Mouse (Mus musculus) hindbrain, embryonic 12.5 days (tissue): Measurements from ENCODE around the gene Fam173a. TPM values are rescaled to one million over a fixed set of nuclear protein-coding genes. Genes with fewer than 3 reads are reported as not detected.
"Not testable (repeated sequence)": the region's sequence is repeated elsewhere in the genome, so short reads cannot be mapped to it uniquely, and the experiment has no call there.

ENCODE experiments used
- ATAC-seq: fragments of 200-750 bp; cut with Nextera tagmentation; 2 replicates; pipeline ENCODE4 v1.8.0; 2017; ENCODE audit warnings: moderate TSS enrichment; ENCODE audit not compliant: low FRiP score
- H3K27ac ChIP-seq: fragments of 300-500 bp; sonication (generic); 2 replicates; pipeline ENCODE4 v1.5.1; 2016; ENCODE audit warnings: mild to moderate bottlenecking
- H3K27me3 ChIP-seq: fragments of 300-500 bp; sonication (generic); 2 replicates; pipeline ENCODE4 v1.6.1; 2016; ENCODE audit warnings: mild to moderate bottlenecking
- H3K36me3 ChIP-seq: fragments of 300-500 bp; sonication (generic); 2 replicates; pipeline ENCODE4 v1.6.1; 2016; ENCODE audit warnings: mild to moderate bottlenecking
- H3K4me1 ChIP-seq: fragments of 300-500 bp; sonication (generic); 2 replicates; pipeline ENCODE4 v1.6.1; 2016
- H3K4me2 ChIP-seq: fragments of 300-500 bp; sonication (generic); replicated peaks from 2 replicates; pipeline ENCODE4 v1.6.1; 2016; ENCODE audit warnings: mild to moderate bottlenecking
- H3K4me3 ChIP-seq: fragments of 300-500 bp; sonication (generic); 2 replicates; pipeline ENCODE4 v1.5.1; 2016; ENCODE audit warnings: mild to moderate bottlenecking
- H3K9ac ChIP-seq: fragments of 300-500 bp; sonication (generic); 2 replicates; pipeline ENCODE4 v1.6.1; 2016; ENCODE audit warnings: mild to moderate bottlenecking, moderate library complexity
- H3K9me3 ChIP-seq: fragments of 300-500 bp; sonication (generic); replicated peaks from 2 replicates; pipeline ENCODE4 v1.6.1; 2016; ENCODE audit warnings: mild to moderate bottlenecking
- WGBS: fragments of 180-500 bp; shearing (Covaris S2); methylation state at CpG from one replicate; pipeline ENCODE4 v1.1.7; 2016; 5-methylcytosine and 5-hydroxymethylcytosine counted together
- microRNA-seq: library from miRNA; unstranded; fragments of <30 nt; microRNA quantifications from one replicate; pipeline ENCODE4, GENCODE M21; 2017
- polyA plus RNA-seq: library from polyadenylated mRNA; unstranded; fragments of >200 nt; fragmentation: Nextera tagmentation; extraction: Ambion mirVana; gene quantifications from 2 replicates; pipeline ENCODE4 v1.2.1, GENCODE M21; 2016

Gene Fam173a
- polyA plus RNA-seq, 1 experiment from 2014 or later: 76.0 TPM

DNA sequence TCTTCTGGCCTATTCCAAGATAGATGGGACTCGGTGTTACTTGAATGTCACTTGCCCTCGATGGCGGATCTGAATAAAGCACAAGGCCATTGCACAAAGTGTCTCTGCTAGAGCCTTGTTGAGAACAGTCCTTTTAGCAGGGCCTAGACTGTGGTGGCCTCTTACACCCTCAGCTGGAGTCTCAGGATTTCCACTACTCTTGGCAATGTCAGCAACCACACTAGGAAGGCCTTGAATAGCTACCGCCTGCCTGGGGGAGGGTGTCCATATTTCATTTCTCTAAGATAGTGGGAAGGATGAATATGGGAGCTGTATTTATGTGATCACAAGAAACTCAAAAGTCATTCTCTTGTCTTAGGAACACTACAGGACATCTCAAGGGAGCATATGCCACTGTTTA lies 44.5 kb downstream of the Fam173a start:
- H3K4me1 ChIP-seq: peaks cover 6% of the 10 kb centered on the region; the same call in 1 of the 2 replicates
- no peak overlapping the region for H3K4me2 ChIP-seq
- no peaks in the 10 kb centered on the region for H3K36me3 ChIP-seq
- WGBS: 90% methylated on average over 4 of the region's 4 CpGs
- H3K9me3 ChIP-seq: no peaks in the 10 kb centered on the region
- no peak overlapping the region for H3K9ac ChIP-seq
- H3K27ac ChIP-seq: no peak overlapping the region
- no peak for ATAC-seq
- peaks cover 3% of the 10 kb centered on the region; the same call in 1 of the 2 replicates for H3K27me3 ChIP-seq
- H3K4me3 ChIP-seq: no peak overlapping the region

DNA sequence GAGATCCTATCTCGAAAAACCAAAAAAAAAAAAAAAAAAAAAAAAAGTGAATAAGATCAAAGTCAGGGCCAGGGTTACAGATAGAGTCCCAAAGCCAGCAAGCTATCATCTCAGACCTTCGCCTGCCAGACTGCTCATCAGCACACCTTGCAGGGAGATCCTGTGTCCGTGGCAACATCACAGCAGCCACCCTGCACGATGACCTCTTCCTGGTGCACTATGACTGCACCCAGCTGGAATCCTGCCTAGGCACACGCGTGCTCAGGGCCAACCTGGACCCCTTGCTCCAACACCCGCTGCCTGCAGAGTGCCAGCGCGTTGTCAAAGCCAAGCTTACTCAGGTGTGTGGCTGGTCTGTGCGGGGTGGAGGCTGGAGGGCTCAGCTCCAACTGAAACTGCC lies 48.4 kb downstream of the Fam173a start:
- WGBS: 79% methylated on average over 10 of the region's 10 CpGs
- H3K9me3 ChIP-seq: no peaks in the 10 kb centered on the region
- H3K4me3 ChIP-seq: no peak overlapping the region
- H3K27me3 ChIP-seq: peaks cover 3% of the 10 kb centered on the region; the same call in 1 of the 2 replicates
- no peak overlapping the region for H3K9ac ChIP-seq
- H3K36me3 ChIP-seq: no peaks in the 10 kb centered on the region
- H3K27ac ChIP-seq: no peak overlapping the region
- no peaks in the 10 kb centered on the region for H3K4me1 ChIP-seq
- ATAC-seq: no peak
- H3K4me2 ChIP-seq: no peak overlapping the region

DNA sequence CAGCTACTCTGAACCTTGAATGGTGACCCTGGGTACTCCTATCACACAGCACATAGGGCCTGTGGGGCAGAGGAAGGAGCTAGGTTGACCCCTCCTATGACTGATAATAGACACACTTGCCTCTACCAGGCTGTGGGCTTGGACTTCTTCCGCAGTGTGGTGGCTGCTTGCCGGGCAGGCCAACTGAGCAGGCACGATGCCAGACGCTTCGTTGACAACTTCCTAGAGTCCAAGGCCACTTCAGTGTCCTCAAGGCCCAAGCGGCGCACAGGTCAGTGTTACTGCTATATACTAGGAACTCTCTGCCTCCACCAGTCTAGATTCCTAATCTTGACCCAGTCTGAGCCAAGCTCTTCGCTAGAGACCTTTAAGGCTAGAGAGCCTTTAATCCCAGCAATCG lies 48.9 kb downstream of the Fam173a start:
- Histone ChIP-seq H3K9ac (no peak overlapping the region), H3K27ac (no peak overlapping the region), H3K36me3 (no peaks in the 10 kb centered on the region), H3K4me3 (no peak overlapping the region), H3K4me2 (no peak overlapping the region), H3K4me1 (no peaks in the 10 kb centered on the region), H3K9me3 (no peaks in the 10 kb centered on the region), H3K27me3 (peaks cover 3% of the 10 kb centered on the region; the same call in 1 of the 2 replicates)
- ATAC-seq: no peak
- WGBS: 89% methylated on average over 9 of the region's 9 CpGs

DNA sequence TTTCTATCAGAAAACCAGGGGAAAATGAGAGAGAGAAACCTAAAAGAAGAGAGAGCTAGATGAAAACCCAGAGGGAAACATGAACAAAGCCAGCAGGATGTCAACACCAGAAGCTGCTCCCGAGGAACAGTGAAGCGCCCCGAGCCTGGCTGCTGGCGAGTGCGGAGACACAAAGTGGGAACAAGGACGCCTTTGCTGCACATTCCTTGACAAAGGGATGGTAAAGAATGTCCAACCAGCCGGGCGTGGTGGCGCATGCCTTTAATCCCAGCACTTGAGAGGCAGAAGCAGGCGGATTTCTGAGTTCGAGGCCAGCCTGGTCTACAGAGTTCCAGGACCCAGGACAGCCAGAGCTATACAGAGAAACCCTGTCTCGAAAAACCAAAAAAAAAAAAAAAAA lies 51.2 kb downstream of the Fam173a start:
- H3K9me3 ChIP-seq, H3K27ac ChIP-seq, H3K9ac ChIP-seq, H3K4me1 ChIP-seq, ATAC-seq, H3K27me3 ChIP-seq, H3K4me3 ChIP-seq, H3K36me3 ChIP-seq, H3K4me2 ChIP-seq: not testable (repeated sequence)
- 71% methylated on average over 12 of the region's 12 CpGs for WGBS

Small RNA genes within 50 kb of the gene (microRNA-seq; reads per million reads assigned to microRNA genes)
- gene Gm25083 (not detected), gene Mir3082 (not detected), gene Mir6966 (not detected)

Other genes with a start within 250 kb of the Fam173a start
- 11.8 and 12.7 TPM in 2 replicates for gene Sox8, start 222.2 kb downstream of the Fam173a start, polyA plus RNA-seq
- 25.7 and 26.2 TPM in 2 replicates for gene Lmf1, start 213.8 kb downstream of the Fam173a start, polyA plus RNA-seq
- 0.54 and 0.77 TPM in 2 replicates for gene Gng13, start 75.7 kb downstream of the Fam173a start, polyA plus RNA-seq
- 21.4 and 26.8 TPM in 2 replicates for gene Chtf18, start 65.5 kb downstream of the Fam173a start, polyA plus RNA-seq
- gene Rpusd1, start 65.2 kb downstream of the Fam173a start, polyA plus RNA-seq: 19.3 and 20.3 TPM in 2 replicates
- not detected in 2 replicates for gene Mslnl, start 56.9 kb downstream of the Fam173a start, polyA plus RNA-seq
- gene Msln, start 38.5 kb downstream of the Fam173a start, polyA plus RNA-seq: 0.75 TPM in 1 of 2 replicates, not detected in the other
- 25.1 and 26.8 TPM in 2 replicates for gene Narfl, start 19.1 kb downstream of the Fam173a start, polyA plus RNA-seq
- gene Haghl, start 7.2 kb downstream of the Fam173a start, polyA plus RNA-seq: 98.4 and 105 TPM in 2 replicates
- 0.40 and 0.63 TPM in 2 replicates for gene Ccdc78, start 6.3 kb downstream of the Fam173a start, polyA plus RNA-seq
- 0.98 TPM in 1 of 2 replicates, not detected in the other for gene AC134908.4, start 2.8 kb upstream of the Fam173a start, polyA plus RNA-seq
- gene Metrn, start 4.2 kb upstream of the Fam173a start, polyA plus RNA-seq: 62.2 and 71.0 TPM in 2 replicates
- 22.8 and 23.5 TPM in 2 replicates for gene Fbxl16, start 16.2 kb upstream of the Fam173a start, polyA plus RNA-seq
- gene Wdr24, start 30.7 kb upstream of the Fam173a start, polyA plus RNA-seq: 25.9 and 27.0 TPM in 2 replicates
- 64.0 and 64.7 TPM in 2 replicates for gene Jmjd8, start 36.0 kb upstream of the Fam173a start, polyA plus RNA-seq
- gene Stub1, start 40.5 kb upstream of the Fam173a start, polyA plus RNA-seq: 271 and 291 TPM in 2 replicates
- gene Rhbdl1, start 44.4 kb upstream of the Fam173a start, polyA plus RNA-seq: 6.1 and 7.5 TPM in 2 replicates
- 3.9 TPM in 2 replicates for gene Gm20683, start 48.9 kb upstream of the Fam173a start, polyA plus RNA-seq
- gene Rhot2, start 52.0 kb upstream of the Fam173a start, polyA plus RNA-seq: 18.5 and 19.4 TPM in 2 replicates
- 30.0 and 31.2 TPM in 2 replicates for gene Wdr90, start 68.6 kb upstream of the Fam173a start, polyA plus RNA-seq
- gene Mcrip2, start 75.9 kb upstream of the Fam173a start, polyA plus RNA-seq: 6.2 and 6.3 TPM in 2 replicates
- 48.7 and 53.2 TPM in 2 replicates for gene Mettl26, start 82.2 kb upstream of the Fam173a start, polyA plus RNA-seq
- 0.29 and 0.90 TPM in 2 replicates for gene Wfikkn1, start 88.0 kb upstream of the Fam173a start, polyA plus RNA-seq
- 42.1 and 43.6 TPM in 2 replicates for gene Rab40c, start 126.8 kb upstream of the Fam173a start, polyA plus RNA-seq
- 53.6 and 57.5 TPM in 2 replicates for gene Pigq, start 152.0 kb upstream of the Fam173a start, polyA plus RNA-seq
- gene Nhlrc4, start 152.1 kb upstream of the Fam173a start, polyA plus RNA-seq: 0.27 TPM in 1 of 2 replicates, not detected in the other
- 0.17 and 0.18 TPM in 2 replicates for gene A930017K11Rik, start 159.7 kb upstream of the Fam173a start, polyA plus RNA-seq
- gene Capn15, start 192.9 kb upstream of the Fam173a start, polyA plus RNA-seq: 32.5 and 32.6 TPM in 2 replicates